In genomic region chr5:114248174-114248589, GRCm38 (mm10) we compare ENCODE assay signal across 9 mouse cellular contexts. TPM values are rescaled to one million over a fixed set of nuclear protein-coding genes. Genes with fewer than 3 reads are reported as not detected.
A peak's percentile ranks its signal among the peaks of the same experiment; 100 is the strongest.
DNase-seq lines count a peak whose midpoint lies in the region; ATAC-seq and TF ChIP-seq lines count a peak whose summit lies in the region.
"Had no signal": no experiment of that assay in that cellular context is flagged by ENCODE, and none has a peak within 500 bp of the region (broad histone marks: within the 10 kb centered on the region; RNA-seq: fewer than 3 reads in every experiment).

No protein-coding gene starts in this region.

- peak; percentile 76 for ATAC-seq in forebrain, embryonic 15.5 days (replicated peaks)
- peak; percentile 65 for ATAC-seq in lung, postnatal 0 days

- peak; percentile 53 for DNase-seq in ES-E14 (ENCODE audit: low read depth, low spot score)
- peak; percentile 28 for DNase-seq in c-Kit-positive CD71-positive TER-119-positive erythroid progenitor cells, embryonic 14.5 days (ENCODE audit: low spot score)
- DNase-seq in heart, postnatal 4 days: peak; percentile 86
- peak; percentile 17 to 66 for DNase-seq in layer of hippocampus, adult 8-10 months (ENCODE audit: low spot score in 2 of 2)
- DNase-seq in lung, postnatal 0 days (ENCODE audit: low spot score): peak; percentile 84
- peak; percentile 91 for DNase-seq in retina, embryonic 14.5 days (ENCODE audit: low spot score)
- peak; percentile 85 for DNase-seq in thymus, postnatal 4 days

- H3K9ac ChIP-seq in ES-E14 (ENCODE audit: insufficient read depth, low read depth, low read length, poor library complexity, severe bottlenecking): peak overlapping the region; percentile 78
- H3K9ac ChIP-seq in forebrain, embryonic 15.5 days (replicated peaks): 0 out of 2 replicates have a peak overlapping the region, but pooled peaks have one; percentile 2
- no peak overlapping the region for H3K9ac ChIP-seq in lung, postnatal 0 days (replicated peaks; ENCODE audit: low read depth)

- peak overlapping the region; percentile 30 for H3K4me2 ChIP-seq in forebrain, embryonic 15.5 days (replicated peaks)
- H3K4me2 ChIP-seq in lung, postnatal 0 days (replicated peaks; ENCODE audit: low read depth, low read length): no peak overlapping the region

- H3K4me3 ChIP-seq in ES-E14 (ENCODE audit: insufficient read depth in 1 of 2, low read depth in 1 of 2, low read length in 2 of 2, poor library complexity in 1 of 2, severe bottlenecking in 1 of 2): peak overlapping the region; percentile 57 to 58
- no peak overlapping the region for H3K4me3 ChIP-seq in forebrain, embryonic 15.5 days
- H3K4me3 ChIP-seq in lung, postnatal 0 days (ENCODE audit: low read depth, low read length): no peak overlapping the region

- no peak for TF ChIP-seq EP300 in lung, postnatal 0 days (IDR thresholded peaks at IDR 0.05)

- no peaks in the 10 kb centered on the region for H3K27me3 ChIP-seq in forebrain, embryonic 15.5 days
- no peaks in the 10 kb centered on the region for H3K27me3 ChIP-seq in lung, postnatal 0 days (replicated peaks; ENCODE audit: insufficient read depth, low read length)

- no peaks in the 10 kb centered on the region for H3K9me3 ChIP-seq in ES-E14 (ENCODE audit: control insufficient read depth, insufficient read depth, low read depth, low read length)
- H3K9me3 ChIP-seq in forebrain, embryonic 15.5 days: no peaks in the 10 kb centered on the region
- H3K9me3 ChIP-seq in lung, postnatal 0 days (ENCODE audit: low read length): no peaks in the 10 kb centered on the region

- peaks cover 8% of the 10 kb centered on the region; the same call in 1 of the 2 replicates for H3K36me3 ChIP-seq in ES-E14 (ENCODE audit: control insufficient read depth, insufficient read depth, low read length, poor library complexity, severe bottlenecking)
- H3K36me3 ChIP-seq in forebrain, embryonic 15.5 days: no peaks in the 10 kb centered on the region
- no peaks in the 10 kb centered on the region for H3K36me3 ChIP-seq in lung, postnatal 0 days (ENCODE audit: insufficient read depth, low read length)

- in situ Hi-C loops in ES-E14 (cut with MboI; ENCODE audit: low sequenced_read_pairs in 2 of 2, unreplicated experiment in 2 of 2): no loop called here

- 18% methylated on average over 14 of the region's 14 CpGs for WGBS in forebrain, embryonic 15.5 days
- 11% methylated on average over 14 of the region's 14 CpGs for WGBS in lung, postnatal 0 days

- TF ChIP-seq CTCF in lung, postnatal 0 days (IDR thresholded peaks at IDR 0.05): peak; percentile 93

- peaks cover 0 to 15% of the 10 kb centered on the region in 2 experiments; a peak in 2 of 4 replicates for H3K4me1 ChIP-seq in ES-E14 (ENCODE audit: control insufficient read depth in 2 of 2, insufficient read depth in 2 of 2, low read length in 2 of 2, poor library complexity in 1 of 2)
- H3K4me1 ChIP-seq in forebrain, embryonic 15.5 days: peaks cover 5% of the 10 kb centered on the region; the same call in 1 of the 2 replicates
- H3K4me1 ChIP-seq in lung, postnatal 0 days (ENCODE audit: insufficient read depth, low read depth, low read length): no peaks in the 10 kb centered on the region

- H3K27ac ChIP-seq in ES-E14 (ENCODE audit: insufficient read depth, low read depth, low read length, poor library complexity, severe bottlenecking): no peak overlapping the region
- H3K27ac ChIP-seq in forebrain, embryonic 15.5 days (replicated peaks): no peak overlapping the region
- H3K27ac ChIP-seq in lung, postnatal 0 days (ENCODE audit: low read length): no peak overlapping the region

TF ChIP-seq in ES-E14, 5 proteins besides CTCF, POLR2A, EP300 and RAD21:
- peak; percentile 78 for TF ChIP-seq ZC3H11A (IDR thresholded peaks at IDR 0.05; ENCODE audit: borderline replicate concordance, low read depth, low read length)
- no peak for TF ChIP-seq CHD2 (IDR thresholded peaks at IDR 0.05; ENCODE audit: low read depth, low read length)

RNA-seq across cellular contexts. Expression of gene Foxn4, which starts 25.4 kb away (rescaled TPM):
- total RNA-seq in ES-E14 (2012; rRNA removed): 7.5 and 10.7 TPM in 2 replicates
- polyA plus RNA-seq in forebrain, embryonic 15.5 days (2015; fragmentation: Nextera tagmentation; extraction: Ambion mirVana): 0.11 and 0.56 TPM in 2 replicates
- total RNA-seq in heart, postnatal 4 days (2021): not detected
- not detected for total RNA-seq in layer of hippocampus, adult 8-10 months (2022)
- polyA plus RNA-seq in lung, postnatal 0 days (2015; fragmentation: Nextera tagmentation; extraction: Ambion mirVana): 0.74 and 0.81 TPM in 2 replicates
- polyA plus RNA-seq: liver, embryonic 16.5 days had no signal

RNA-seq across cellular contexts. Expression of gene Myo1h, which starts 40.8 kb away (rescaled TPM):
- total RNA-seq in ES-E14 (2012; rRNA removed): 3.6 and 5.6 TPM in 2 replicates
- 0.57 and 0.80 TPM in 2 replicates for polyA plus RNA-seq in forebrain, embryonic 15.5 days (2015; fragmentation: Nextera tagmentation; extraction: Ambion mirVana)
- total RNA-seq in heart, postnatal 4 days (2021): under 1 TPM; 0.17 to 0.20 TPM
- total RNA-seq in layer of hippocampus, adult 8-10 months (2022): 1 to 10 TPM; 2.3 to 5.7 (median 4.3) TPM
- polyA plus RNA-seq in lung, postnatal 0 days (2015; fragmentation: Nextera tagmentation; extraction: Ambion mirVana): 3.1 and 3.4 TPM in 2 replicates

Comparison
In these comparisons a context has a peak if more than half of its experiments do, and no peak if none do; other contexts are left out.
1. DNase-seq: peak in every context shown above with its lines; median percentile 91 in retina, embryonic 14.5 days; 86 in heart, postnatal 4 days; 85 in thymus, postnatal 4 days; 84 in lung, postnatal 0 days; 53 in ES-E14; 42 in layer of hippocampus, adult 8-10 months; 28 in c-Kit-positive CD71-positive TER-119-positive erythroid progenitor cells, embryonic 14.5 days.
2. H3K4me3 ChIP-seq: peak in ES-E14 (2 of 2); none in forebrain, embryonic 15.5 days (single experiment) and lung, postnatal 0 days (single experiment).